Mouse (Mus musculus) liver, adult 2 months (tissue): ENCODE data around the gene Arhgap1. TPM values are rescaled to one million over a fixed set of nuclear protein-coding genes. Genes with fewer than 3 reads are reported as not detected.

Source experiments
- DNase-seq: peaks from one replicate; pipeline ENCODE4 v3.0.0-alpha.2; 2011; ENCODE audit warnings: low read depth, low spot score; ENCODE audit errors: extremely low read depth
- H3K27ac ChIP-seq: fragments of 200-500 bp; replicated peaks from 2 replicates; pipeline ENCODE4 v1.5.1; 2012; ENCODE audit warnings: low read depth, mild to moderate bottlenecking, control low read depth, inconsistent platforms, low read length; ENCODE audit not compliant: insufficient read depth
- H3K27me3 ChIP-seq: fragments of 200-500 bp; 2 replicates; pipeline ENCODE4 v1.6.1; 2012; ENCODE audit warnings: mild to moderate bottlenecking, moderate library complexity, low read length, inconsistent platforms; ENCODE audit not compliant: control insufficient read depth, insufficient read depth
- H3K36me3 ChIP-seq: fragments of 200-500 bp; 2 replicates; pipeline ENCODE4 v1.6.1; 2012; ENCODE audit warnings: low read length, inconsistent platforms; ENCODE audit not compliant: control insufficient read depth, insufficient read depth
- H3K4me1 ChIP-seq: fragments of 200-500 bp; 2 replicates; pipeline ENCODE4 v1.6.1; 2011; ENCODE audit warnings: low read length; ENCODE audit not compliant: control insufficient read depth, insufficient read depth
- H3K4me3 ChIP-seq: fragments of 200-500 bp; 2 replicates; pipeline ENCODE4 v1.5.1; 2011; ENCODE audit warnings: low read depth, mild to moderate bottlenecking, control low read depth, low read length, moderate library complexity; ENCODE audit not compliant: insufficient read depth
- H3K79me2 ChIP-seq: fragments of 200-500 bp; 2 replicates; pipeline ENCODE4 v1.6.1; 2012; ENCODE audit warnings: inconsistent platforms, mild to moderate bottlenecking, low read length, moderate library complexity; ENCODE audit not compliant: control insufficient read depth, insufficient read depth
- H3K9ac ChIP-seq: fragments of 200-500 bp; 2 replicates; pipeline ENCODE4 v1.6.1; 2012; ENCODE audit warnings: low read depth, mild to moderate bottlenecking, control low read depth, inconsistent platforms, low read length
- CTCF ChIP-seq: fragments of 200-500 bp; IDR thresholded peaks from 2 replicates; pipeline ENCODE4 v1.5.1; 2011; ENCODE audit warnings: low read depth, low read length, control low read depth
- POLR2A ChIP-seq: fragments of 200-500 bp; IDR thresholded peaks from 2 replicates; pipeline ENCODE4 v1.6.1; 2011; ENCODE audit warnings: low read length, control low read depth; ENCODE audit not compliant: insufficient read depth; ENCODE audit errors: extremely low read depth
- WGBS: fragments of 180-500 bp; shearing (Covaris S2); methylation state at CpG from one replicate; pipeline ENCODE4 v1.1.7; 2018; 5-methylcytosine and 5-hydroxymethylcytosine counted together
- polyA plus RNA-seq: library from polyadenylated mRNA; depleted of rRNA; stranded (reverse); fragments of >200 nt; gene quantifications from 2 replicates; pipeline ENCODE4 v1.2.3, GENCODE M21; 2012
- total RNA-seq: library from RNA; depleted of rRNA; stranded (reverse); fragments of >200 nt; gene quantifications from 2 replicates; pipeline ENCODE4 v1.2.3, GENCODE M21; 2014

Arhgap1 gene
- total and polyA plus RNA-seq, 2 experiments, result 6.5 to 18.7 TPM

DNA sequence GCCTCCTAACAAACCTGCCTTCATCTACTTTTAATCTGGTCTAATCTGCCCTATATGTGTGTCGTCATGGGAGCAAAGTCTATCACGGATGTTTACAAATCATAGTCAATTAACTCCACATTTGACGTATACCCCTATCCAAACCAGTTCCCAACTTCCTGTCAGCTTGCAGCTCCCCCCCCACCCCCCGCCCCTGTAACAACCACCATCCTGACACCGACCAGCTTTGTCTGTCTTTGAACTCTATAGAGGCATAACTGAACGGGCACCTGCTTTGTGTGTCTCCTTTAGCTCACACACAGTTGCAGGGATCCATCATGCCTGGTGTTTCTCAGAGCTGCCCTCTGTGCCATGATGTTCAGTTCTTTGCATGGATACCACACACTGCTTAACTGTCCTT lies 10.7 kb upstream of the Arhgap1 start:
- TF ChIP-seq POLR2A (no peak), CTCF (no peak)
- H3K27ac ChIP-seq, result no peak overlapping the region
- peaks cover 12% of the 10 kb centered on the region for H3K4me1 ChIP-seq
- peaks cover 11% of the 10 kb centered on the region; the same call in 1 of the 2 replicates for H3K79me2 ChIP-seq
- no peak overlapping the region for H3K9ac ChIP-seq
- WGBS, result 29% methylated on average over 6 of the region's 6 CpGs
- no peaks in the 10 kb centered on the region for H3K36me3 ChIP-seq
- no peak for DNase-seq
- H3K4me3 ChIP-seq, result no peak overlapping the region
- H3K27me3 ChIP-seq, result no peaks in the 10 kb centered on the region

DNA sequence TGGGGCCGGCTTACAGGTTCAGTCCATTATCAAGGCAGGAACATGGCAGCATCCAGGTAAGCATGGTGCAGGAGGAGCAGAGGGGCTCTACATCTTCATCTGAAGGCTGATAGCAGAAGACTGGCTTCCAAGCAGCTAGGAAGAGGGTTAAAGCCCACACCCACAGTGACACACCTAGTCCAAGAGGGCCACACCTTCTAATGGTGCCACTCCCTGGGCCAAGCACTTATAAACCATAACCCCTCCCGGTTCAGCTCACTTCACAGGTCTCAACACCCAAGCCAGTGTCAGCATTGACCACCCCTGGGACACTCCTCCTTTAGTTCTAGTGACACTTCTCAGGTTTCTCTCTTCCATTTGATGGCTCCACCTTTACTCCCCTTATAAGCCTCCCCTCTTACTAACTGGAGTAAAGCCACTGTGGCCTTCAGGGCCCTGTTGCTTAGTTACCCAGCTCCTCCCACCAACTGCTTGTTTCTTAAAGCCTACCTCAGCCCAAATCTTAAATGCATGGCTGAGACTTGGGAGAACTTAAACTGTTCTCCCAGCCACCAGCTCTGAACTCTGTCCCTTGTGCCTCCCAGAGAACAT lies 6.7 kb upstream of the Arhgap1 start:
- no peak overlapping the region for H3K27ac ChIP-seq
- H3K27me3 ChIP-seq, result no peaks in the 10 kb centered on the region
- no peak overlapping the region for H3K9ac ChIP-seq
- H3K4me3 ChIP-seq, result no peak overlapping the region
- DNase-seq, result no peak
- 85% methylated on average over 2 of the region's 2 CpGs for WGBS
- no peaks in the 10 kb centered on the region; the same call in 1 of the 2 replicates for H3K79me2 ChIP-seq
- TF ChIP-seq CTCF (no peak), POLR2A (no peak)
- peaks cover 6% of the 10 kb centered on the region; the same call in 1 of the 2 replicates for H3K4me1 ChIP-seq
- H3K36me3 ChIP-seq, result peaks cover 7% of the 10 kb centered on the region; the same call in 1 of the 2 replicates

DNA sequence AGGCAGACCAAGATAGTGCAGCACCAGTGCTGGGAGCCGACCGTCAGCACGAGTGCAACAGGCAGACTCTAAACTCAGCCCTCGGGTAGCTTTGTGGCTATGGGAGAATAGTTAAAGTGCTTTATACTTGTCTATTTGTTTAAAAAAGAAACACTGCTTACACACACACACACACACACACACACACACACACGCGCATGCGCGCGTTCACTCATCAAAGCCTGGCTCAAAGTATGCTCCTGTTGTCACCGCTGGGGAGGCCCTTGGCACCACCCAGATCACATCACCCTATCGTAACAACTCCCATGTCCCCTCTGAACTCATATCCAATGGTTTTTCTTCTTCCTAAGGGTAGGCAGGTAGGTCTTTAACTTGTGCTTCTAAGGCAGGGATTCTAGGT lies 5.6 kb upstream of the Arhgap1 start:
- Histone ChIP-seq H3K9ac (no peak overlapping the region), H3K4me3 (no peak overlapping the region), H3K4me1 (no peaks in the 10 kb centered on the region), H3K79me2 (peaks cover under 1% of the 10 kb centered on the region; the same call in 1 of the 2 replicates), H3K27me3 (no peaks in the 10 kb centered on the region), H3K36me3 (peaks cover 7% of the 10 kb centered on the region; the same call in 1 of the 2 replicates), H3K27ac (no peak overlapping the region)
- no peak for DNase-seq
- WGBS, result 93% methylated on average over 11 of the region's 11 CpGs
- TF ChIP-seq CTCF (no peak), POLR2A (no peak)

DNA sequence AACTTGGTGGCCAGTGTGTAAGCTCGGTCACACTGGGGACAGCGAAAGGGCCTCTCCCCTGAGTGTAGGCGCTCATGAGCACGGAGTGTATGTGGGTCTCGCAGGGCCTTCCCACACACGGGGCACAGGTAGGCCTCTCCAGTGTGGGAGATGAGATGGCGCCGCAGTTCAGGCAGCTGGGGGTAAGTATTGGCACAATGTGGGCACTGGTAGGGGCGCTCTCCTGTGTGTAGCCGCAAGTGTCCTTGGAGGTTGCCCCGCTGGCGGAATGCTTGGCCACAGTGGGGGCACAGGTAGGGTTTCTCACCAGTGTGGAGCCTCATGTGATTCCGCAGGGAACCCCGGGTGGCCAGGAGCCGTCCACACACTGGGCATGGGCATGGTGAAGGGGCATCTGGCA lies 4.3 kb upstream of the Arhgap1 start:
- Histone ChIP-seq H3K27ac (no peak overlapping the region), H3K36me3 (peaks cover 7% of the 10 kb centered on the region; the same call in 1 of the 2 replicates)
- 97% methylated on average over 15 of the region's 15 CpGs for WGBS

DNA sequence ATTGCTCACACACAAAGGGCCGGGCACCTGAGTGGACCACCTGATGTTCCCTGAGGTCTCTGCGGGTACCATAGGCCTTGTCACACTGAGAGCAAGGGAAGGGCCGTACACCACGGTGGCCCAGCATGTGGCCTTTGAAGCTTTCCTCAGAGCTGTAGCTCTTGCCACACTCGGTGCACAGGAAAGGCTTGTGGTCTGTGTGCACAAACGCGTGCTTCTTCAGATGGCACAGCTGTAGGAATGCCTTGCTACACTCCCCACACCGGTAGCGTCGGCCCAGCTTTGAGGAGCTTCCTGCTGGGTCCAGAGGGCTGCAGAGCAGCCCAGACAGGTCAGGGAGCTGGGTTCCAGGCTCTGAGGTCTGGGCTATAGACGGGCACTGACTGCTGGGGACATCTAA lies 3.8 kb upstream of the Arhgap1 start:
- H3K27me3 ChIP-seq, result no peaks in the 10 kb centered on the region
- TF ChIP-seq CTCF (no peak), POLR2A (no peak)
- no peak for DNase-seq
- H3K27ac ChIP-seq, result no peak overlapping the region
- WGBS, result 93% methylated on average over 11 of the region's 11 CpGs
- H3K4me3 ChIP-seq, result no peak overlapping the region
- H3K4me1 ChIP-seq, result no peaks in the 10 kb centered on the region
- H3K79me2 ChIP-seq, result peaks cover 4% of the 10 kb centered on the region; the same call in 1 of the 2 replicates
- no peak overlapping the region for H3K9ac ChIP-seq
- peaks cover 7% of the 10 kb centered on the region; the same call in 1 of the 2 replicates for H3K36me3 ChIP-seq

More for the DNA sequence above, 4.3 kb upstream of the Arhgap1 start:
- DNase-seq, result no peak
- no peak overlapping the region for H3K4me3 ChIP-seq
- TF ChIP-seq POLR2A (no peak), CTCF (no peak)
- H3K9ac ChIP-seq, result no peak overlapping the region
- peaks cover 4% of the 10 kb centered on the region; the same call in 1 of the 2 replicates for H3K79me2 ChIP-seq
- no peaks in the 10 kb centered on the region for H3K27me3 ChIP-seq
- H3K4me1 ChIP-seq, result no peaks in the 10 kb centered on the region

DNA sequence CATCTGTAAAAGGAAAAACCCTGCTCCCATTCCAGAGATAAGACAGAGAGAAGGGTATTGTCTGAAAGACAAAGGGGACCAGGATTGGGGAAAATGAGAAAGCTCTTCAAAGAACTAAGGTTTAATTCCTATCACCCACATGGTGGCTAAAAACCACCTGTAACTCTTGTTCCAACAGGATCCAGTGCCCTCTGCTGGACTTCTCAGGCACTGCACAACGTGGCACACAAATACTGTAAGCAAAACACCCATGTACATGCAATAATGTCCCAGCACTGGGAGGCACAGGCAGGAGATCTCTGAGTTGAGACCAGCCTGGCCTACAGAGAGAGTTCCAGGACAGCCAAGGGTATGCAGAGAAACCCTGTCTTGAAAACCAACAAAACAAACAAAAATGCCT lies 2.9 kb upstream of the Arhgap1 start:
- Histone ChIP-seq H3K4me3 (no peak overlapping the region), H3K79me2 (peaks cover 4% of the 10 kb centered on the region; the same call in 1 of the 2 replicates), H3K36me3 (peaks cover 7% of the 10 kb centered on the region; the same call in 1 of the 2 replicates), H3K27ac (no peak overlapping the region), H3K4me1 (peaks cover 3% of the 10 kb centered on the region; the same call in 1 of the 2 replicates), H3K9ac (no peak overlapping the region), H3K27me3 (no peaks in the 10 kb centered on the region)
- peak; percentile 56 for DNase-seq
- TF ChIP-seq POLR2A (no peak), CTCF (peak; percentile 75)
- WGBS, result 23% methylated on average over 1 of the region's 1 CpGs
